Mouse (Mus musculus): ENCODE results near the gene Adamtsl5. TPM values are rescaled to one million over a fixed set of nuclear protein-coding genes. Genes with fewer than 3 reads are reported as not detected.
A peak's percentile ranks its signal among the peaks of the same experiment; 100 is the strongest.

Gene Adamtsl5
- total and polyA plus RNA-seq, 2 experiments = 0.28 to 1.6 TPM

- no peak overlapping the region for H3K9ac ChIP-seq (ENCODE audit: low read depth, low read length)
- H3K27me3 ChIP-seq (ENCODE audit: control insufficient read depth, insufficient read depth, low read length) = peaks cover 30% of the 10 kb centered on the region
- TF ChIP-seq POLR2A (IDR thresholded peaks at IDR 0.05; ENCODE audit: extremely low read depth, insufficient read depth, low read length) = no peak
- no peak for TF ChIP-seq CTCF (IDR thresholded peaks at IDR 0.05; ENCODE audit: low read depth, low read length)
- H3K27ac ChIP-seq (replicated peaks; ENCODE audit: insufficient read depth, low read depth, low read length) = no peak overlapping the region
- no peaks in the 10 kb centered on the region for H3K36me3 ChIP-seq (ENCODE audit: control insufficient read depth, insufficient read depth, low read length)
- no peak overlapping the region for H3K4me3 ChIP-seq (ENCODE audit: insufficient read depth, low read depth, low read length)
- H3K4me1 ChIP-seq (ENCODE audit: control insufficient read depth, insufficient read depth, low read length) = no peaks in the 10 kb centered on the region
- 32% methylated on average over 20 of the region's 20 CpGs for whole genome bisulfite sequencing
- H3K79me2 ChIP-seq (ENCODE audit: control insufficient read depth, insufficient read depth, low read length) = no peaks in the 10 kb centered on the region
- DNase-seq (ENCODE audit: extremely low read depth, low read depth, low spot score) = no peak
These were observed 34.5 kb downstream of the Adamtsl5 start for GRCm38 (mm10) chr10:80313627-80314201.

DNA sequence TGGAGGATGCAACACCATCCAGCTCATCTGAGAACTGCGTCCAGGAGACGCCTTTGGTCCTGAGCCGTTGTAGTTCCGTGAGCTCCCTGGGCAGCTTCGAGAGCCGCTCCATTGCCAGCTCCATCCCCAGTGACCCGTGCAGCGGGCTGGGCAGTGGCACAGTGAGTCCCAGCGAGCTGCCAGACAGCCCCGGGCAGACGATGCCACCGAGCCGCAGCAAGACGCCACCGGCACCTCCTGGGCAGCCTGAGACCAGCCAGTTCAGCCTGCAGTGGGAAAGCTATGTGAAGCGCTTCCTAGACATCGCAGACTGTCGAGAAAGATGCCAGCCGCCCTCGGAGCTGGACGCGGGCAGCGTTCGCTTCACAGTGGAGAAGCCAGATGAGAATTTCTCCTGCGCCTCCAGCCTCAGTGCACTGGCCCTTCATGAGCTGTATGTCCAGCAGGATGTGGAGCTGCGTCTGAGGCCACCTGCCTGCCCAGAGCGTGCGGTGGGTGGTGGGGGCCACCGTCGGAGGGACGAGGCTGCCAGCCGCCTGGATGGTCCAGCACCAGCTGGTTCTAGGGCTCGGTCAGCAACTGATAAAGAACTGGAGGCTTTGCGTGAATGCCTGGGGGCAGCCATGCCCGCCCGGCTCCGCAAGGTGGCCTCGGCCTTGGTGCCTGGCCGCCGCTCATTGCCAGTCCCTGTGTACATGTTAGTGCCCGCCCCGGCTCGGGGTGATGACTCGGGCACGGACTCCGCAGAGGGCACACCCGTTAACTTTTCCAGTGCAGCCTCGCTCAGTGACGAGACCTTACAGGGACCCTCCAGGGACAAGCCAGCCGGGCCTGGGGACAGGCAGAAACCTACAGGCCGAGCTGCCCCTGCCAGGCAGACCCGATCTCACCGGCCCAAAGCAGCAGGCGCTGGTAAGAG is 35.4 kb downstream of the Adamtsl5 start:
- no peak for DNase-seq (ENCODE audit: extremely low read depth, low read depth, low spot score)
- Histone ChIP-seq H3K4me1 (ENCODE audit: control insufficient read depth, insufficient read depth, low read length) (no peaks in the 10 kb centered on the region), H3K4me3 (ENCODE audit: insufficient read depth, low read depth, low read length) (no peak overlapping the region), H3K79me2 (ENCODE audit: control insufficient read depth, insufficient read depth, low read length) (no peaks in the 10 kb centered on the region), H3K27me3 (ENCODE audit: control insufficient read depth, insufficient read depth, low read length) (peaks cover 30% of the 10 kb centered on the region), H3K9ac (ENCODE audit: low read depth, low read length) (no peak overlapping the region), H3K36me3 (ENCODE audit: control insufficient read depth, insufficient read depth, low read length) (no peaks in the 10 kb centered on the region), H3K27ac (replicated peaks; ENCODE audit: insufficient read depth, low read depth, low read length) (no peak overlapping the region)
- 53% methylated on average over 54 of the region's 54 CpGs for WGBS
- TF ChIP-seq POLR2A (IDR thresholded peaks at IDR 0.05; ENCODE audit: extremely low read depth, insufficient read depth, low read length) (no peak), CTCF (IDR thresholded peaks at IDR 0.05; ENCODE audit: low read depth, low read length) (no peak)

DNA sequence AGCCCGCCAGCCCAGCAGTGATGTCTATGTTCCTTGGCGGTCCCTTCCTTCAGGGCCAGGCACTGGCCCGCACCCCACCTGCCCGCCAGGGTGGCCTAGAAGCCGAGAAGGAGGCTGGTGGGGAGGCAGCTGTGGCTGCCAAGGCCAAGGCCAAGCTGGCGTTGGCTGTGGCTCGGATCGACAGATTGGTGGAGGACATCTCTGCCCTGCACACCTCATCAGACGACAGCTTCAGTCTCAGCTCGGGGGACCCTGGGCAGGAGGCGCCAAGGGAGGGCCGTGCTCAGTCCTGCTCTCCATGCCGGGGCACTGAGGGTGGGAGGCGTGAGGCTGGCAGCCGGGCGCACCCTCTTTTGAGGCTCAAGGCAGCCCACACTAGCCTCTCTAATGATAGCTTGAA is 36.7 kb downstream of the Adamtsl5 start:
- Histone ChIP-seq H3K4me1 (ENCODE audit: control insufficient read depth, insufficient read depth, low read length) (no peaks in the 10 kb centered on the region), H3K9ac (ENCODE audit: low read depth, low read length) (no peak overlapping the region), H3K27ac (replicated peaks; ENCODE audit: insufficient read depth, low read depth, low read length) (no peak overlapping the region), H3K36me3 (ENCODE audit: control insufficient read depth, insufficient read depth, low read length) (no peaks in the 10 kb centered on the region), H3K4me3 (ENCODE audit: insufficient read depth, low read depth, low read length) (no peak overlapping the region), H3K79me2 (ENCODE audit: control insufficient read depth, insufficient read depth, low read length) (no peaks in the 10 kb centered on the region), H3K27me3 (ENCODE audit: control insufficient read depth, insufficient read depth, low read length) (peaks cover 30% of the 10 kb centered on the region)
- TF ChIP-seq POLR2A (IDR thresholded peaks at IDR 0.05; ENCODE audit: extremely low read depth, insufficient read depth, low read length) = no peak
- no peak for TF ChIP-seq CTCF (IDR thresholded peaks at IDR 0.05; ENCODE audit: low read depth, low read length)
- 68% methylated on average over 16 of the region's 16 CpGs for WGBS
- no peak for DNase-seq (ENCODE audit: extremely low read depth, low read depth, low spot score)

DNA sequence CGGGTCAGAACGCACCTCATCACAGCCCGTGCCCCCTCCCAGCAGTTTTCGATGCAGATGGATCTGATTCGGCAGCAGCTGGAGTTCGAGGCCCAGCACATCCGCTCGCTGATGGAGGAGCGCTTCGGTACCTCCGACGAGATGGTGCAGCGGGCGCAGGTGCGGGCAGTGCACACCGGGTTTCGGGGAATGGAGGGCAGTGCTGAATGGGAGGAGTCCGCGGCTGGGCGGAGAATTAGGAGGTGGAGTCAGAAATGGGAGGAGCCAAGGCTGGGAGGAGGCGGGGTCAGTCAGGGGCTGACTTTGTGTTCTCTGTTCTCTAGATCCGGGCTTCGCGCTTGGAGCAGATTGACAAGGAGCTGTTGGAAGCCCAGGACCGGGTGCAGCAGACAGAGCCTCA is 43.4 kb downstream of the Adamtsl5 start:
- Histone ChIP-seq H3K4me1 (ENCODE audit: control insufficient read depth, insufficient read depth, low read length) (0 out of 2 replicates have a peak, but pooled peaks cover 2% of the 10 kb centered on the region), H3K36me3 (ENCODE audit: control insufficient read depth, insufficient read depth, low read length) (no peaks in the 10 kb centered on the region), H3K79me2 (ENCODE audit: control insufficient read depth, insufficient read depth, low read length) (no peaks in the 10 kb centered on the region), H3K27me3 (ENCODE audit: control insufficient read depth, insufficient read depth, low read length) (no peaks in the 10 kb centered on the region), H3K27ac (replicated peaks; ENCODE audit: insufficient read depth, low read depth, low read length) (no peak overlapping the region), H3K9ac (ENCODE audit: low read depth, low read length) (no peak overlapping the region), H3K4me3 (ENCODE audit: insufficient read depth, low read depth, low read length) (no peak overlapping the region)
- DNase-seq (ENCODE audit: extremely low read depth, low read depth, low spot score) = peak; percentile 53
- 10% methylated on average over 25 of the region's 25 CpGs for WGBS
- TF ChIP-seq CTCF (IDR thresholded peaks at IDR 0.05; ENCODE audit: low read depth, low read length) = no peak
- TF ChIP-seq POLR2A (IDR thresholded peaks at IDR 0.05; ENCODE audit: extremely low read depth, insufficient read depth, low read length) = no peak

DNA sequence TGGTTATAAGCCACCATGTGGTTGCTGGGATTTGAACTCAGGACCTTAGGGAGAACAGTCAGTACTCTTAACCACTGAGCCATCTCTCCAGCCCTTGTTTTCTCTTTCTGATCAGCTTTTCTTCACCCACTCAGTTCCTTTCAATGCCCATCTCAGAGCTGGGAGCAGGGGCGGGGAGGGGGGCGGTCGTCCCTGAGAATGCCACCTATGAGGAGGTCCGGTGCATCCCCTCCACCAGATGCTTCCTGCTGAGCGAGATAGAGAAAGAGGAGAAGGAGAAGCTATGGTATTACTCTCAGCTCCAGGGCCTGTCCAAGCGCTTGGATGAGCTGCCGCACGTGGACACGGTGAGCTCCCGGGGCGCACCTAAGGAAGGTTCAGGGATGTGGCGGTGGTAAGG is 43.8 kb downstream of the Adamtsl5 start:
- 33% methylated on average over 12 of the region's 12 CpGs for WGBS
- H3K9ac ChIP-seq (ENCODE audit: low read depth, low read length) = no peak overlapping the region
- no peaks in the 10 kb centered on the region for H3K27me3 ChIP-seq (ENCODE audit: control insufficient read depth, insufficient read depth, low read length)
- no peak overlapping the region for H3K27ac ChIP-seq (replicated peaks; ENCODE audit: insufficient read depth, low read depth, low read length)
- no peak overlapping the region for H3K4me3 ChIP-seq (ENCODE audit: insufficient read depth, low read depth, low read length)
- TF ChIP-seq CTCF (IDR thresholded peaks at IDR 0.05; ENCODE audit: low read depth, low read length) = no peak
- 0 out of 2 replicates have a peak, but pooled peaks cover 2% of the 10 kb centered on the region for H3K4me1 ChIP-seq (ENCODE audit: control insufficient read depth, insufficient read depth, low read length)
- DNase-seq (ENCODE audit: extremely low read depth, low read depth, low spot score) = no peak
- no peaks in the 10 kb centered on the region for H3K36me3 ChIP-seq (ENCODE audit: control insufficient read depth, insufficient read depth, low read length)
- no peaks in the 10 kb centered on the region for H3K79me2 ChIP-seq (ENCODE audit: control insufficient read depth, insufficient read depth, low read length)

DNA sequence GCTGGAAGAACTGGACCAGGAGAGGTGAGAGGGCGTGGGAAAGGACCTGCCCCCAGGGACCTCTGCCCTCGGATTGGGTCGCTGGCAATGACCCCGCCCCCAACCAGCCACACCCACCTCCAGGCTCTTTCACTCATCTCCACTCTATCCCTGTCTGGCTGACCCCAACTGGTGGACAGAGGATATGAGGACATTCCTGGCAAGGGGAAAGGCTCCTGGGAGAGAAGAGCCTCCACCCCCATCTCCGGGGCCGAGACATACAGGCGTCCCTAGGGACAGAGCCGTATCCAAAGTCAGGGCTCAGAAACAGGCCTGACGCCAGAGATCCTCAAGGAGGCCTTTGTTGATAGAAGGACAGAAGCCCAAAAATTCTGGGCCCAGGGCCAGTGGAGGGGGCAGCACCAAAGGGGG is 45.7 kb downstream of the Adamtsl5 start:
- Histone ChIP-seq H3K27ac (replicated peaks; ENCODE audit: insufficient read depth, low read depth, low read length) (no peak overlapping the region), H3K4me3 (ENCODE audit: insufficient read depth, low read depth, low read length) (no peak overlapping the region), H3K79me2 (ENCODE audit: control insufficient read depth, insufficient read depth, low read length) (no peaks in the 10 kb centered on the region), H3K27me3 (ENCODE audit: control insufficient read depth, insufficient read depth, low read length) (0 out of 2 replicates have a peak, but pooled peaks cover 4% of the 10 kb centered on the region), H3K36me3 (ENCODE audit: control insufficient read depth, insufficient read depth, low read length) (no peaks in the 10 kb centered on the region), H3K9ac (ENCODE audit: low read depth, low read length) (no peak overlapping the region), H3K4me1 (ENCODE audit: control insufficient read depth, insufficient read depth, low read length) (0 out of 2 replicates have a peak, but pooled peaks cover 2% of the 10 kb centered on the region)
- 27% methylated on average over 9 of the region's 9 CpGs for WGBS
- DNase-seq (ENCODE audit: extremely low read depth, low read depth, low spot score) = peak; percentile 55
- TF ChIP-seq POLR2A (IDR thresholded peaks at IDR 0.05; ENCODE audit: extremely low read depth, insufficient read depth, low read length) (no peak), CTCF (IDR thresholded peaks at IDR 0.05; ENCODE audit: low read depth, low read length) (no peak)
